Mouse (Mus musculus) heart, embryonic 14.5 days (tissue): ENCODE measurements around the gene Col24a1. TPM values are rescaled to one million over a fixed set of nuclear protein-coding genes. Genes with fewer than 3 reads are reported as not detected.

ENCODE experiments used
- ATAC-seq: fragments of 200-750 bp; cut with Nextera tagmentation; 2 replicates; pipeline ENCODE4 v1.8.0; 2017; ENCODE audit warnings: low read depth, moderate TSS enrichment; ENCODE audit not compliant: insufficient number of reproducible peaks, insufficient read depth, low FRiP score
- H3K27ac ChIP-seq, 2 experiments: fragments of 200-500 bp in 1 of 2; fragments of 300-500 bp in 1 of 2; sonication (generic) in 1 of 2; replicated peaks in 1 of 2; 2 replicates each; pipeline ENCODE4 v1.5.1; 2012 to 2014; ENCODE audit warnings: low read depth in 2 of 2, low read length in 2 of 2, control low read depth in 1 of 2, mild to moderate bottlenecking in 1 of 2, mixed read lengths in 1 of 2; ENCODE audit not compliant: control insufficient read depth in 1 of 2, insufficient read depth in 1 of 2
- H3K27me3 ChIP-seq: fragments of 300-500 bp; sonication (generic); 2 replicates; pipeline ENCODE4 v1.6.1; 2014; ENCODE audit warnings: mild to moderate bottlenecking, low read length, control low read depth; ENCODE audit not compliant: control insufficient read depth, insufficient read depth
- H3K36me3 ChIP-seq: fragments of 300-500 bp; sonication (generic); 2 replicates; pipeline ENCODE4 v1.6.1; 2014; ENCODE audit warnings: mild to moderate bottlenecking, control low read depth, low read length, mixed read lengths; ENCODE audit not compliant: control insufficient read depth, insufficient read depth
- H3K4me1 ChIP-seq, 2 experiments: fragments of 200-500 bp in 1 of 2; fragments of 300-500 bp in 1 of 2; sonication (generic) in 1 of 2; 2 replicates each; pipeline ENCODE4 v1.6.1; 2012 to 2014; ENCODE audit warnings: low read length in 2 of 2, control low read depth in 1 of 2, mixed read lengths in 1 of 2; ENCODE audit not compliant: control insufficient read depth in 2 of 2, insufficient read depth in 2 of 2
- H3K4me2 ChIP-seq: fragments of 300-500 bp; sonication (generic); 2 replicates; pipeline ENCODE4 v1.6.1; 2014; ENCODE audit warnings: mild to moderate bottlenecking, low read length
- H3K4me3 ChIP-seq, 2 experiments: fragments of 200-500 bp in 1 of 2; fragments of 300-500 bp in 1 of 2; sonication (generic) in 1 of 2; 2 replicates each; pipeline ENCODE4 v1.5.1; 2012 to 2014; ENCODE audit warnings: low read length in 2 of 2, mild to moderate bottlenecking in 2 of 2, control low read depth in 1 of 2, low read depth in 1 of 2, moderate library complexity in 1 of 2; ENCODE audit not compliant: control insufficient read depth in 1 of 2, insufficient read depth in 1 of 2
- H3K9ac ChIP-seq: fragments of 300-500 bp; sonication (generic); 2 replicates; pipeline ENCODE4 v1.6.1; 2014; ENCODE audit warnings: mild to moderate bottlenecking, low read length
- H3K9me3 ChIP-seq: fragments of 300-500 bp; sonication (generic); 2 replicates; pipeline ENCODE4 v1.6.1; 2016; ENCODE audit warnings: low read length, control low read depth; ENCODE audit not compliant: control insufficient read depth
- WGBS: fragments of 180-500 bp; shearing (Covaris S2); extraction: QIAGEN DNeasy Blood & Tissue Kit; methylation state at CpG from one replicate; pipeline ENCODE4 v1.1.7; 2014; 5-methylcytosine and 5-hydroxymethylcytosine counted together
- polyA plus RNA-seq: library from polyadenylated mRNA; unstranded; fragments of >200 nt; fragmentation: Nextera tagmentation; extraction: Ambion mirVana; gene quantifications from 2 replicates; pipeline ENCODE4 v1.2.1, GENCODE M21; 2014

The Col24a1 gene
- polyA plus RNA-seq = 0.40 and 0.57 TPM in 2 replicates

DNA sequence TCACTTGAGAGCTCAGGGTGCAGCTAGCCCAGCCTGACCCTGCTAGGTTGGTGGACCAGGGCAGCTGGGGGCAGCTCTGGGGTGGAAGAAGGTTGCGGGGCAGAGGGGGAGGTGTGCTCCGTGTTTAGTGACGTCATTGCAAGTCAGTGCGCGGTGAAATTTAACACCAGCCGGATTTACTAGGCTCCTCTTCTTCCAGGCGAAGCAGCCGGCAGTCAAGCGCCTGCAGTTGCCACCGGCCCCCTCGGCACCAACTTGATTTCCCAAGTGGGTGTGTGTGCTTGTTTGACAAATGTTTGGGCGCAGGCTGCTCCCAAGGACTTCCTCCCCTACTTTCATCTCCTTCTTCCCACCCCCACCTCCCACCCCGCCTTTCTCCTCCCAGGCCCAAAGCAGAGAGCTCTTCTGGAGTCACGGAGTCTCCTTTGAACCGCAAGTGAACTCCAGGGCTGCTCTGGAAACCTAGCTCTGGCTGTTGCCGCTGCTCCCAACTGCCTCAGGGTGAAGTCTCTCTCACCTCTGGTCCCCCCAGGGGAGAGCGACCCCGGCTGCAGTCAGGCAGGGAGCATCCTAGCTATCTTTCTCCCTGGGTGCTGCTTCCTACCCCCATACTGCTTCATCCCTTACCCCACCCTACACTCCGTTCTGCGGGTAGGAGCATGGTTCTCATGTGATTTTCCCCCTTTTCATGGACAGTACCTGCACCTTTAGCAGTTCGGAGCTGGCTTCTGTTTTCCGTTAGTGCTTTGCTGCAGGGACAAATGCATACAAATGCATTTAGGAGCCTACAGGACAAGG, at the start of gene Col24a1:
Gene Col24a1 (plus strand): TSS at position 136 of the 798 bp plus-strand sequence.
- peak within 1 kb of the TSS; percentile 96 for H3K4me2 ChIP-seq
- H3K27ac ChIP-seq = 0 out of 4 replicates have a peak within 1 kb of the TSS, but pooled peaks of 1 of the 2 experiments have one; percentile 9
- H3K9me3 ChIP-seq = no peaks in the 10 kb centered on the region
- H3K4me3 ChIP-seq = peak within 1 kb of the TSS; percentile 40 to 47
- H3K4me1 ChIP-seq = peaks cover 12 to 13% of the 10 kb centered on the region in 2 experiments; a peak in 3 of 4 replicates
- no peak for ATAC-seq
- H3K27me3 ChIP-seq = no peaks in the 10 kb centered on the region; the same call in 1 of the 2 replicates
- WGBS = 1% methylated on average over 22 of the region's 22 CpGs
- H3K9ac ChIP-seq = peak within 1 kb of the TSS; percentile 58
- H3K36me3 ChIP-seq = no peaks in the 10 kb centered on the region

DNA sequence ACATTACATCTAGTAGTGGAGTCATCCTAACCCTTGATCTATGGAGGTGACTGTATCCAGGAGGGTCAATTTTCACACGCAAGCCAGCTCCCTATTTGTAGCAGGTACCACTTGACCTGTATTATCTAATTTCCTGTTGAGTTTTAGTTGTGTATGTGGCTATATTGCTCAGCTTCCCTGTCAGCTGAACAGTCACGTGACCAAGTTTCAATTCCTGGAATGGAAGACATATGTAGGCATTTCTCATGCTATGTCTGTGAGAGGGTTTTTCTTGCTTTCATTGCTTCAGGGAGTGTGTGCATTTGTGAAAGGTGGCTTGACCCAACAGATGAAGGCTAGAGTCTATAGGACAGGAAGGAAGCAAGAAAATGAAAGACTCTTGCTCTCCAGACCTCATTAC, 44.2 kb upstream of the Col24a1 start:
- H3K27ac ChIP-seq = no peak overlapping the region
- H3K27me3 ChIP-seq = no peaks in the 10 kb centered on the region
- H3K9ac ChIP-seq = no peak overlapping the region
- no peaks in the 10 kb centered on the region for H3K4me1 ChIP-seq
- ATAC-seq = no peak
- no peak overlapping the region for H3K4me3 ChIP-seq
- no peaks in the 10 kb centered on the region for H3K36me3 ChIP-seq
- H3K4me2 ChIP-seq = no peak overlapping the region
- H3K9me3 ChIP-seq = no peaks in the 10 kb centered on the region
- 78% methylated on average over 2 of the region's 2 CpGs for WGBS

- no peaks in the 10 kb centered on the region for H3K9me3 ChIP-seq
- no peak overlapping the region for H3K4me3 ChIP-seq
- no peak overlapping the region for H3K9ac ChIP-seq
- H3K36me3 ChIP-seq = no peaks in the 10 kb centered on the region
- no peak for ATAC-seq
- whole genome bisulfite sequencing = 81% methylated on average over 5 of the region's 5 CpGs
- H3K27me3 ChIP-seq = no peaks in the 10 kb centered on the region
- H3K4me1 ChIP-seq = no peaks in the 10 kb centered on the region
- H3K27ac ChIP-seq = no peak overlapping the region
- H3K4me2 ChIP-seq = no peak overlapping the region
Measured at GRCm38 (mm10) chr3:145253066-145253465, 39.2 kb upstream of the Col24a1 start.

DNA sequence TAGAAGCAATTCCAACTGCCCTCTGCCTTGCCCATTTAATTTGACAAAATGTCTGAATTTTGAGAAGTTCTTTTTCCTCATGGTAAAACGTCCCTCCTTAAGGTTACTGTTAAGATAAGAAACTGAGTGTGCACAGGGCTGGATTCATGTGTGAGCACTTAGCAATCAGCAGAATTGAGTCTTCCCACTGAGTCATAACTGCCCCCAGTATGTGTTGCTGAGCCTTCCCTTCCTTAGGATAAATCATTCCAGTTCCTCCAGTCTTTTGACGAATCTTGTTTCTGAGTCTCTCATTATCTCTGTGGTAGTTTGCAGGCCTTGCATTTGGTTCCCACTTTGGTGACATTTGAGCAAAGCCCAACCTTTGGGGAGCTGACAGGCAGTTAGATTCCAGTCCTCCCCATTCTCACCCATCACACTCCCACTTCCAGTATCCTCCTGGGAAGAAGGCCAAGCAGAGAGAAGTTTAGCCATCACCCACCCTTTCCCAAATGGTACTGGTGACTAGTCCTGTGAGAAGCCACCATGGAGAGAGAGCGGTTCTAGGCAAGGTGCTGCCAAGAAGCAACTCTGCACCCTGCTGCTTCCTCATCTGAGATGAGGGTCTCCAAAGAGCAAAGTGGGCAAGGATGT, 37.4 kb upstream of the Col24a1 start:
- H3K27ac ChIP-seq = no peak overlapping the region
- no peaks in the 10 kb centered on the region for H3K4me1 ChIP-seq
- no peaks in the 10 kb centered on the region for H3K9me3 ChIP-seq
- 51% methylated on average over 3 of the region's 3 CpGs for WGBS
- no peaks in the 10 kb centered on the region for H3K27me3 ChIP-seq
- H3K9ac ChIP-seq = no peak overlapping the region
- H3K36me3 ChIP-seq = no peaks in the 10 kb centered on the region
- no peak overlapping the region for H3K4me2 ChIP-seq
- H3K4me3 ChIP-seq = no peak overlapping the region
- ATAC-seq = no peak

- Histone ChIP-seq H3K4me1 (no peaks in the 10 kb centered on the region), H3K27me3 (no peaks in the 10 kb centered on the region), H3K9ac (no peak overlapping the region), H3K9me3 (no peaks in the 10 kb centered on the region), H3K27ac (no peak overlapping the region), H3K36me3 (no peaks in the 10 kb centered on the region), H3K4me3 (no peak overlapping the region), H3K4me2 (no peak overlapping the region)
- 76% methylated on average over 7 of the region's 7 CpGs for WGBS
- ATAC-seq = no peak
Measured at GRCm38 (mm10) chr3:145256647-145257046, 35.6 kb upstream of the Col24a1 start.

- H3K4me1 ChIP-seq = no peaks in the 10 kb centered on the region
- WGBS = 51% methylated on average over 6 of the region's 6 CpGs
Measured at GRCm38 (mm10) chr3:145259678-145260077, 32.6 kb upstream of the Col24a1 start.

DNA sequence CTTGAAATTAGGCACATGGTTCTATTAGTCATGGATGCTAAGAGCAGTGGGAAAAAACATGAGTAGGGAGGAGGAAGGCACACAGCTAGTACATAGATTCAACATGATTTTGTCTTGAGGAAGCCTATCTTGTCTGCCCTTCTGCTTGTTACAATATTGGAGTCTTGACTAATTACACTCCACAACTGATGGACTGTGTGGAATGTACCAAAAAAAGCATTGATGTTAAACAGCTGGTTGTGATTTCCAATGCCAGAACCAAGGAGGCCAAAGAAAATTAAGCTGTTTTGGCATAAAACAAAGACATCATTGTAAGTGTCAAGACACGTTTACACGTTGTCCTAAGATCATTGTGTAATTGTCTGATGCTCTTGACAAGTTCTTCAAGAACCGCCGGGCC, 29.1 kb upstream of the Col24a1 start:
- no peak for ATAC-seq
- 73% methylated on average over 4 of the region's 4 CpGs for WGBS
- Histone ChIP-seq H3K4me3 (no peak overlapping the region), H3K4me1 (no peaks in the 10 kb centered on the region), H3K36me3 (no peaks in the 10 kb centered on the region), H3K4me2 (no peak overlapping the region), H3K9me3 (no peaks in the 10 kb centered on the region), H3K27ac (no peak overlapping the region), H3K9ac (no peak overlapping the region), H3K27me3 (no peaks in the 10 kb centered on the region)

More at GRCm38 (mm10) chr3:145259678-145260077, 32.6 kb upstream of the Col24a1 start:
- Histone ChIP-seq H3K27me3 (no peaks in the 10 kb centered on the region), H3K4me2 (no peak overlapping the region), H3K9me3 (no peaks in the 10 kb centered on the region), H3K9ac (no peak overlapping the region), H3K36me3 (no peaks in the 10 kb centered on the region), H3K27ac (no peak overlapping the region; a peak in 1 of 4 replicates), H3K4me3 (no peak overlapping the region)
- peak; percentile 72; the same call in 1 of the 2 replicates for ATAC-seq
